Mouse (Mus musculus): ENCODE measurements at regions not wholly inside any gene's neighbourhood (a gene's known extent, or its start where the extent isn't known, plus 50 kb on each side); places are given as distances from the start of the nearest gene placed in this dataset.

DNA sequence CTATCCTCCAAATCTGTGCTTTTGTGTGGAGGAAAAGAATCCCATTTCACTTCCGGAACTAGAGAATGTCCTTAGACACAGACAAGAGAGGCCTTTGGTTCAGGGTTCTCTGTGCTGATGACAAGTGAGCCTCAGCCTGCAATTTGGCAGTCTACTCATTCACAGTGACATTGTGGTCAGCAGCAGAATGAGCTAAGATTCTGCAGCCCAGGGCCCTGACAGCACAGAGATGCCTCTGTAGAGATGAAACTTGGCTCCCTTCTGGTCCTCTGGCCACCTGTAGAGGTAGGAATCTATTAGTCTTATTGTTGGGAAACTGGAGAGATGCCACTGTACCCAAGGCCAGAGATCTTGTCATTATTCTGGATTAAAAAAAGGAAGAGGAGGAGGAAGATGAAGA lies 73.8 kb upstream of the Peli2 start:
- ATAC-seq (replicated peaks; ENCODE audit: low FRiP score, poor library complexity, severe bottlenecking), result no peak

DNA sequence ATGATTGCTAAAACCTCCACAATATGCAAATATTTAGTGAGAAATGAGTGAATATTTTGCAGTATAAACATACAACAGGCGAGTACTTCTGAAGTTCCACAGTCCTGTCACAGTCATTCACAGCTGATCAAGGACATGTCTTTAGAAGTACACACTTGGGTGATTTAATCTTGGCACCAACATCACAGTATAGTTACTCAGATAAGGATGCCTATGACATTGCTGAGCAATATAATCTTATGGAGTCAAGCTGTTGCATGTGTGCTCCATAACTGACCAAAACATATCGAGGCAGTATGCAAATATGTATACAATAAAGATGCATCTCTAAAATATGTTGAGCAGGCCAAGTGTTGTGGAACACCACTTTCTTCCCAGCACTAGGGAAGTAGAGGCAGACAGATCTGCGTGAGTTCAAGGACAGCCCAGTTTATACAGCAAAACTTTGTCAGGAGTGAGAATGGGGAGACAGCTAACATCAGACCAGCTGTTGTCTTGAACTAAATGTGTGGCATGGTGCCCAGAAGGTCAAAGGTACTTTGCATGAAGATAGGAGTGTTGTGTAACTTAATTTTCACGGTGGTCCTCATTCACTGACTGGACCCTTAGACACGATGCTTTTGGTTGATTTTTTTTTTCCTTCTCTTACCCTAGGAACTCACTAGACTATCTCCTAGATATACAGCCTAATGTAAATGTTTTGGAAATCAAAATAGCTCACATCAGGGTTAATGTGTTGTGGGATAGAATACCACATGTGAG lies 70.7 kb upstream of the Peli2 start:
- no peak for ATAC-seq (replicated peaks; ENCODE audit: low FRiP score, poor library complexity, severe bottlenecking)

DNA sequence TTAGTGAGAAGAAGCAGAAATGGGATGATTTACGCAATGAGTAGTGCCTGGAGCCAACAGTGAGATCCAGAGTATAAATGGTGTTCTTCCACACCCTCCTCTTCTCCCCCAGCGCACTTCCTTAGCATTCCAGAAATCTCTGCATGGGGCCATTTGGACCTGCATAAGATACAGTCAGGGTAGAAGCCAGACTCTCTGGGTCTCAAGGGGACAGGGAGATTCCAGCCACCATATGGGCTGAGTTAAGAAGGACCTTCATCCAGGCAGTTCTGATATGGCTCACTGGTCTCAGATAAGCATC lies 70.2 kb upstream of the Peli2 start:
- ATAC-seq (replicated peaks; ENCODE audit: low FRiP score, poor library complexity, severe bottlenecking), result no peak

DNA sequence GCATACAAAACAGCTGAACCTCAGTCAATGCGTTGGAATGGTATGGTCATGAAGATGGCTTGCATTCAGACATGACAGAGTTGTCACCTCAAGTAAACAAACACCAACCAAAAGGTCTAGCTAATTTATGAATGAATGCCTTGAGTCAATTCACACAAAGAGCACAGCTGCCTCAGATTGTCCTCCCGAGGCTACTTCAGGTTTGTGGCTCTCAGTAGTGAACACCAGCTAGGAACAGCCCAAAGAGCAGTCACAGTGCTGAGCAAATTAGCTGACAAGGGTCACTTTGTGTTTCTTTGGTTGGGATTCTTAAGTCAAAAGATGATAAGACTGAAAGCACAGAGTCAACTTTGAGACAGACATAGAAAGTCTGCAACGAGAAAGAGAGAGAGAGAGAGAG lies 68.7 kb upstream of the Peli2 start:
- no peak for ATAC-seq (replicated peaks; ENCODE audit: low FRiP score, poor library complexity, severe bottlenecking)

DNA sequence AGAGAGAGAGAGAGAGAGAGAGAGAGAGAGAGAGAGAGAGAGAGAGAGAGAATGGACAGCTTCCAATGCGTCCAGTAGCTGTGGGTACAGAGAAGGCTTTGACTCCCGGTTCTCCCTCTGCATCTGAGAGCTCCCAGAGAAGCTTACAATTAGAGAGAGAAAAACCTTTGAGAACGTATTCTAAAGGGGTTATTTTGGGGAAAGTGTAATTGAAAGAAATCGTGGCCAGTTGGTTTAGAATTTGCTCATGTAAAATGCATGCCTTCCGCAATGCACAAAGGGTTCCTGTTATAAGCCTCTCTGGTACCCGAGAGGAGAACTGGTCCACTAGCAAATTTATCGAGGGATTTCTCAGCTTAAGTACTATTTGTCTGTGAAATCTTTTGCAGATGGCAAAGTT lies 68.2 kb upstream of the Peli2 start:
- no peak for ATAC-seq (replicated peaks; ENCODE audit: low FRiP score, poor library complexity, severe bottlenecking)

DNA sequence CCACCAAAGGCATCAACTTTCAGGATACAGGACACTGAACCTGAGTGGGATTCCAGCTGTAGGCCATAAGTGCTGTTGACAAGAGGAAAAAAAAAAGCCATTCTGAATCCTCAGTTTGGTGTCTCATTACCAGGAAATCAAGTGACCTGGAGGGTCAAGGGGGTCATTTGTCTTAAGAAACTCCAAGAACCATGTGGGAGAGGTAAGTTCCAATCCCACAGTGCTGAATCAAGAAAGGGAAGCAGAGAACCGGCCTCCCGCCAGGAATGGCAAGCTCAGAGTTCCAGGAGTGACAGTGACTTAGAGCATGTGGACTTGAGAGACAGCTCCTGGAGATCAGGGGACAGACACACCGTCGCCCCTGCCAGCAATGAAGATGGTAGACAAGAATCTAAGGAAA lies 67.5 kb upstream of the Peli2 start:
- no peak for ATAC-seq (replicated peaks; ENCODE audit: low FRiP score, poor library complexity, severe bottlenecking)

DNA sequence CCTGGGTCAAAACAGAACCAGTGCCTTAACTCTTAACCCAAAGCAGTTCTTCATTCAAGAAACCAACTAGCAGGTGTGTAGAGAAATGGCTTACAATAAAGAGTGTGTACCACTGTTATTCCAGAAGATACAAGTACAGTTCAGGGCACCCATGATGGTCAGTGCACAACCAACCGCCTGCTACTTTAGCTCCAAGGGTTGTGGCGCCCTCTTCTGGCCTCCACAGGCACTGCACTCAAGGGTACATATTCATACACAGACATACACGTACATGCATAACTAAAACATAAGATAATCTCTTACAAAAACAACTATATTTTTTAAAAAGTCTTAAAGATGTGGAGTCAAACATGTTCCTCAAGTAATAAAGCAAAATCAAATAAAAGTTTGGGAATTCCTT lies 65.9 kb upstream of the Peli2 start:
- no peak for ATAC-seq (replicated peaks; ENCODE audit: low FRiP score, poor library complexity, severe bottlenecking)

DNA sequence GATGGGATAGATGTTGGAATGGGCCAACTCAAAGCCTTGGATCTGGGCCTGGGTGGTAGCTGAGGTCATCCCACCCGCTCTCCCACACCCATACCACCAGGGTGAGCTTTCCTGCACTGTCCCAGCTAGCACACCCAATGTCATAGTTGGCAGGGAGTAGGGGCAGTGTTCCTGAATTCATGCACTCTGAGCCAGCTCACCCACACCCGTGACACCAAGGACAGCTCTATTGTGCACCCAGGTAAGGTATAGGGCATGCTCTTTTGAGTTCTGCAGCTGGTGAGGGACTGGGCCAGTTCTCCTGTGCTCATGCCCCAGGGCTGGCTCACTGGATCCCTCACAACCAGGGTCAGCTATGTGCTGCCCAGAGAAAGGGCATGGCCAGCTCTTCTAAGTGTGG lies 64.8 kb upstream of the Peli2 start:
- ATAC-seq (replicated peaks; ENCODE audit: low FRiP score, poor library complexity, severe bottlenecking), result no peak

DNA sequence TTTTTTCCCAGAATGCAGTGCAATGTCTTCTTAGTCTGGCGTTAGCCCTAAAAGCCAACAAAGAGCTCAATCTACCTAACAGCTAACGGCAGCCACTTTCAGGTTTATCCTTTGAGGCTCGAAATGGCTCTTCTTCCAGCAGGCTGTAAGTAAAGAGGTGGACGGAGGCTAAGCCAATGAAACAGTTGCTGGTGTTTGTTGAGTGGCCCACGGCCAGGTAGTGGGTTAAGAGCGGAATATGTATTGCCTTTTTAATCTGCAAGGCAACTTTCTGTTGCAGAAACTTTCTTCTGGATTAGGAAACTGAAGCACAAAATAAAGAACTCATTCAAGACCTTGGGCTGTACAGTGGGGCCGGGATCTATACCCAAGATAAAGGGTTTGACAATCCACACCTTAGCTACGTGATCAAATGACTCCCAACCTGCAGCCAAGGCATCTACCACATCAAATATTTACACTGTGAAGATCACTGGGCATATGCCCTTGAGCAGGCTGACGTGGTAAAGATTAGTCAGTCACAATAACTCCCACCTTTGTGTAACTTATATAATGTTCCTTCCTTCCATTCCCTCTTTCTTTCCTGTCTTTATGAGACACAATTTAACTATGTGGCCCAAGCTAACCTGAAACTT lies 62.3 kb upstream of the Peli2 start:
- no peak for ATAC-seq (replicated peaks; ENCODE audit: low FRiP score, poor library complexity, severe bottlenecking)

DNA sequence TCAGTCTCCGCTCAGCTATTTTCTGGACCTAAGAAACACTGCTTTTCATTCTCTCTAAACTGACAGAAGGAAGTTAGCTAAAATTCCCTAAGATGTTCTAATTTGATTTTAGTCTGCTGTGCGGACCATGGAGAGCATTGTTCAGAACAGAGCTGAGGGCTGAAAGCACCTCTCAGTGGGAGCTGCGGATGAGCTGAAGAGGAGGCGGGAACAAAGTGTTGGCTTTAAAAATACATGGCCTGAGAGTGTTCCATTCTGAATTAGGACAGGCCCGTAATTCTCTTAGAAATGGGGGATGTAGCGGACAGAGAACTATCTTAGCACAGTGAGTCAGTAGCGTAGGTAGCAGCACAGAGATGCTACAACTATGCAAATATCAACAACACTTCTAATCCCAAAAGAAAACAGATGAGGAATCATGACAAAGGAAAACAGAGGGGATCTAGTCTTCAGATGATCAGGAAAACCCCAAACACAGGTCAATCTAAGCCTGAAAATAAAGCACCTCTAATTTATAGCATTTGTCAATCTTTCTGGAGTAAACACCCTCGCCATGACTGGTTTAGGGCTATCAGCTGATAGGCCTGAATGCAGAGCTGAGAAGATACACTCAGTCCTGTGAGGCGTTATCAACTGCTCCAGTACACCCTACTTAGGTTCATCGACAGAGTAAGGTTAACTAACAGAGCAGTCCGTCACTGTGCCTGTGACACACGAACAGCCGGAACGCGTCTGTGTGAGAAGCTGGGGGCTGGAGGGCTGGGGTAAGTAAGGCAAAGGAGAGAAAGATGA lies 60.8 kb upstream of the Peli2 start:
- no peak for ATAC-seq (replicated peaks; ENCODE audit: low FRiP score, poor library complexity, severe bottlenecking)

DNA sequence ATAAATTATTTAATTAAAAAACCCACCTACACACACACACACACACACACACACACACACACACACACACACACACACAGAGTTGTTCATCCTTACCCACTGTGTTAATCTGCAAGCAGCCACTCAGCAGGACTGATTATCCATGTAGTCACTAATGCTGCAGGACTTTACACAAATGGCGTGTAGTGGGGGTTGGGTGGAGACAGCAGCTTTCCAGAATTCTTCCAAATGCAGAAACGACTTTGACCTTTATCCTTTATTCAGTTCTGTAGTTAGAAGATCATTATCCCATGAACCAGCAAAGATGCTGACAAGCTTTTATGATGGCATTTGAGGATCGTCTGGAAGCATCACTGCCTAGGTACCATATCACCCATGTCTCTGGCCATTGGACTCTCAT lies 52.0 kb upstream of the Peli2 start:
- ATAC-seq (replicated peaks; ENCODE audit: low FRiP score, poor library complexity, severe bottlenecking), result no peak

Measured in erythroid progenitor cell, adult 5-6 weeks (primary cell).